Mouse (Mus musculus): ENCODE measurements around the gene Gigyf1. TPM values are rescaled to one million over a fixed set of nuclear protein-coding genes. Genes with fewer than 3 reads are reported as not detected.

The Gigyf1 gene
- polyA plus RNA-seq, 1 experiment from 2014 or later, result 14.0 TPM

GRCm38 (mm10) chr5:137522711-137523110 is 4.4 kb downstream of the Gigyf1 start:
- no peaks in the 10 kb centered on the region for H3K9me3 ChIP-seq (ENCODE audit: control insufficient read depth, low read length)
- H3K4me3 ChIP-seq (ENCODE audit: low read depth, low read length), result no peak overlapping the region
- H3K9ac ChIP-seq (ENCODE audit: low read length), result no peak overlapping the region
- ATAC-seq (replicated peaks; ENCODE audit: low FRiP score), result no peak
- peaks cover 4% of the 10 kb centered on the region for H3K4me1 ChIP-seq (replicated peaks; ENCODE audit: control insufficient read depth, insufficient read depth, low read length)
- 87% methylated on average over 11 of the region's 11 CpGs for WGBS
- H3K27me3 ChIP-seq (ENCODE audit: control insufficient read depth, insufficient read depth, low read length), result no peaks in the 10 kb centered on the region
- peak; percentile 53 for DNase-seq (ENCODE audit: low spot score)
- H3K27ac ChIP-seq (ENCODE audit: low read depth, low read length), result no peak overlapping the region
- H3K4me2 ChIP-seq (ENCODE audit: low read depth, low read length, severe bottlenecking), result no peak overlapping the region
- H3K36me3 ChIP-seq (ENCODE audit: control insufficient read depth, insufficient read depth, low read length), result peaks cover 29% of the 10 kb centered on the region

- whole genome bisulfite sequencing, result 85% methylated on average over 25 of the region's 25 CpGs
- Histone ChIP-seq H3K36me3 (ENCODE audit: control insufficient read depth, insufficient read depth, low read length) (peaks cover 34% of the 10 kb centered on the region), H3K4me1 (replicated peaks; ENCODE audit: control insufficient read depth, insufficient read depth, low read length) (peaks cover 4% of the 10 kb centered on the region), H3K4me3 (ENCODE audit: low read depth, low read length) (no peak overlapping the region), H3K9ac (ENCODE audit: low read length) (no peak overlapping the region), H3K27ac (ENCODE audit: low read depth, low read length) (no peak overlapping the region), H3K27me3 (ENCODE audit: control insufficient read depth, insufficient read depth, low read length) (no peaks in the 10 kb centered on the region), H3K9me3 (ENCODE audit: control insufficient read depth, low read length) (no peaks in the 10 kb centered on the region), H3K4me2 (ENCODE audit: low read depth, low read length, severe bottlenecking) (no peak overlapping the region)
- ATAC-seq (replicated peaks; ENCODE audit: low FRiP score) (no peak), DNase-seq (ENCODE audit: low spot score) (peak; percentile 52)
Measured at GRCm38 (mm10) chr5:137523396-137524250, 5.3 kb downstream of the Gigyf1 start.

GRCm38 (mm10) chr5:137524251-137524515 is 5.8 kb downstream of the Gigyf1 start:
- peaks cover 4% of the 10 kb centered on the region for H3K4me1 ChIP-seq (replicated peaks; ENCODE audit: control insufficient read depth, insufficient read depth, low read length)
- no peak overlapping the region for H3K9ac ChIP-seq (ENCODE audit: low read length)
- 91% methylated on average over 8 of the region's 8 CpGs for WGBS
- H3K36me3 ChIP-seq (ENCODE audit: control insufficient read depth, insufficient read depth, low read length), result peaks cover 38% of the 10 kb centered on the region
- ATAC-seq (replicated peaks; ENCODE audit: low FRiP score) (no peak), DNase-seq (ENCODE audit: low spot score) (no peak)
- no peaks in the 10 kb centered on the region for H3K27me3 ChIP-seq (ENCODE audit: control insufficient read depth, insufficient read depth, low read length)
- H3K27ac ChIP-seq (ENCODE audit: low read depth, low read length), result no peak overlapping the region
- no peaks in the 10 kb centered on the region for H3K9me3 ChIP-seq (ENCODE audit: control insufficient read depth, low read length)
- H3K4me2 ChIP-seq (ENCODE audit: low read depth, low read length, severe bottlenecking), result no peak overlapping the region
- no peak overlapping the region for H3K4me3 ChIP-seq (ENCODE audit: low read depth, low read length)

GRCm38 (mm10) chr5:137524671-137525070 is 6.3 kb downstream of the Gigyf1 start:
- ATAC-seq (replicated peaks; ENCODE audit: low FRiP score) (no peak), DNase-seq (ENCODE audit: low spot score) (no peak)
- Histone ChIP-seq H3K9me3 (ENCODE audit: control insufficient read depth, low read length) (no peaks in the 10 kb centered on the region), H3K27ac (ENCODE audit: low read depth, low read length) (no peak overlapping the region), H3K27me3 (ENCODE audit: control insufficient read depth, insufficient read depth, low read length) (no peaks in the 10 kb centered on the region), H3K36me3 (ENCODE audit: control insufficient read depth, insufficient read depth, low read length) (peaks cover 36% of the 10 kb centered on the region), H3K4me2 (ENCODE audit: low read depth, low read length, severe bottlenecking) (no peak overlapping the region), H3K9ac (ENCODE audit: low read length) (no peak overlapping the region), H3K4me1 (replicated peaks; ENCODE audit: control insufficient read depth, insufficient read depth, low read length) (peaks cover 4% of the 10 kb centered on the region), H3K4me3 (ENCODE audit: low read depth, low read length) (no peak overlapping the region)
- WGBS, result 92% methylated on average over 13 of the region's 13 CpGs

- H3K9me3 ChIP-seq (ENCODE audit: control insufficient read depth, low read length), result no peaks in the 10 kb centered on the region
- H3K9ac ChIP-seq (ENCODE audit: low read length), result no peak overlapping the region
- no peak overlapping the region for H3K4me2 ChIP-seq (ENCODE audit: low read depth, low read length, severe bottlenecking)
- no peak for DNase-seq (ENCODE audit: low spot score)
- peaks cover 10% of the 10 kb centered on the region for H3K4me1 ChIP-seq (replicated peaks; ENCODE audit: control insufficient read depth, insufficient read depth, low read length)
- peaks cover 35% of the 10 kb centered on the region for H3K36me3 ChIP-seq (ENCODE audit: control insufficient read depth, insufficient read depth, low read length)
- no peak overlapping the region for H3K4me3 ChIP-seq (ENCODE audit: low read depth, low read length)
- no peak for ATAC-seq (replicated peaks; ENCODE audit: low FRiP score)
- no peak overlapping the region for H3K27ac ChIP-seq (ENCODE audit: low read depth, low read length)
- 75% methylated on average over 16 of the region's 16 CpGs for WGBS
- no peaks in the 10 kb centered on the region for H3K27me3 ChIP-seq (ENCODE audit: control insufficient read depth, insufficient read depth, low read length)
Measured at GRCm38 (mm10) chr5:137525511-137525910, 7.2 kb downstream of the Gigyf1 start.

GRCm38 (mm10) chr5:137526192-137526936 is 8.0 kb downstream of the Gigyf1 start:
- H3K27ac ChIP-seq (ENCODE audit: low read depth, low read length), result peak overlapping the region; percentile 9
- 45% methylated on average over 16 of the region's 16 CpGs for WGBS
- H3K4me2 ChIP-seq (ENCODE audit: low read depth, low read length, severe bottlenecking), result no peak overlapping the region
- ATAC-seq (replicated peaks; ENCODE audit: low FRiP score) (no peak), DNase-seq (ENCODE audit: low spot score) (peak; percentile 62)
- H3K4me1 ChIP-seq (replicated peaks; ENCODE audit: control insufficient read depth, insufficient read depth, low read length), result peaks cover 12% of the 10 kb centered on the region
- H3K36me3 ChIP-seq (ENCODE audit: control insufficient read depth, insufficient read depth, low read length), result peaks cover 32% of the 10 kb centered on the region
- no peaks in the 10 kb centered on the region for H3K27me3 ChIP-seq (ENCODE audit: control insufficient read depth, insufficient read depth, low read length)
- no peaks in the 10 kb centered on the region for H3K9me3 ChIP-seq (ENCODE audit: control insufficient read depth, low read length)
- peak overlapping the region; percentile 20; the same call in 1 of the 2 replicates for H3K9ac ChIP-seq (ENCODE audit: low read length)
- H3K4me3 ChIP-seq (ENCODE audit: low read depth, low read length), result no peak overlapping the region

- WGBS, result 61% methylated on average over 1 of the region's 1 CpGs
- ATAC-seq (replicated peaks; ENCODE audit: low FRiP score) (no peak), DNase-seq (ENCODE audit: low spot score) (no peak)
- Histone ChIP-seq H3K27me3 (ENCODE audit: control insufficient read depth, insufficient read depth, low read length) (no peaks in the 10 kb centered on the region), H3K9me3 (ENCODE audit: control insufficient read depth, low read length) (no peaks in the 10 kb centered on the region), H3K36me3 (ENCODE audit: control insufficient read depth, insufficient read depth, low read length) (peaks cover 27% of the 10 kb centered on the region), H3K4me2 (ENCODE audit: low read depth, low read length, severe bottlenecking) (no peak overlapping the region), H3K4me1 (replicated peaks; ENCODE audit: control insufficient read depth, insufficient read depth, low read length) (peaks cover 12% of the 10 kb centered on the region), H3K9ac (ENCODE audit: low read length) (no peak overlapping the region), H3K4me3 (ENCODE audit: low read depth, low read length) (no peak overlapping the region), H3K27ac (ENCODE audit: low read depth, low read length) (no peak overlapping the region)
Measured at GRCm38 (mm10) chr5:137527413-137527812, 9.1 kb downstream of the Gigyf1 start.

GRCm38 (mm10) chr5:137528247-137528968 is 10.1 kb downstream of the Gigyf1 start:
- Histone ChIP-seq H3K27me3 (ENCODE audit: control insufficient read depth, insufficient read depth, low read length) (no peaks in the 10 kb centered on the region), H3K4me2 (ENCODE audit: low read depth, low read length, severe bottlenecking) (no peak overlapping the region), H3K4me3 (ENCODE audit: low read depth, low read length) (no peak overlapping the region), H3K9me3 (ENCODE audit: control insufficient read depth, low read length) (no peaks in the 10 kb centered on the region), H3K4me1 (replicated peaks; ENCODE audit: control insufficient read depth, insufficient read depth, low read length) (peaks cover 12% of the 10 kb centered on the region), H3K36me3 (ENCODE audit: control insufficient read depth, insufficient read depth, low read length) (peaks cover 18% of the 10 kb centered on the region), H3K9ac (ENCODE audit: low read length) (no peak overlapping the region), H3K27ac (ENCODE audit: low read depth, low read length) (no peak overlapping the region)
- DNase-seq (ENCODE audit: low spot score) (peak; percentile 52), ATAC-seq (replicated peaks; ENCODE audit: low FRiP score) (no peak)
- WGBS, result 87% methylated on average over 22 of the region's 22 CpGs
